ENCODE assay signal across 15 mouse cellular contexts in genomic region chr9:78750246-78750645, GRCm38 (mm10).
DNase-seq lines count a peak whose midpoint lies in the region; ATAC-seq lines count a peak whose summit lies in the region.
"Had no signal": no experiment of that assay in that cellular context is flagged by ENCODE, and none has a peak within 500 bp of the region (broad histone marks: within the 10 kb centered on the region; RNA-seq: fewer than 3 reads in every experiment).

No protein-coding gene starts in this region.

- H3K27me3 ChIP-seq in limb, embryonic 15.5 days: no peaks in the 10 kb centered on the region
- H3K27me3 ChIP-seq in forebrain, embryonic 14.5 days (replicated peaks; ENCODE audit: control insufficient read depth, insufficient read depth, low read length): no peaks in the 10 kb centered on the region
- H3K27me3 ChIP-seq: hindbrain, embryonic 15.5 days; liver, embryonic 13.5 days; megakaryocyte, embryonic 14.5 days had no signal

- H3K9me3 ChIP-seq in limb, embryonic 15.5 days: no peaks in the 10 kb centered on the region
- no peaks in the 10 kb centered on the region for H3K9me3 ChIP-seq in forebrain, embryonic 14.5 days (replicated peaks; ENCODE audit: control insufficient read depth, low read length)
- H3K9me3 ChIP-seq: hindbrain, embryonic 15.5 days; liver, embryonic 13.5 days; megakaryocyte, embryonic 14.5 days had no signal

- DNase-seq in left cerebral cortex, postnatal 4 days: peak; percentile 0
- no peak for DNase-seq in left cerebral cortex, adult 8-10 months (ENCODE audit: low spot score in 2 of 2)
- DNase-seq in brain, adult 2 months (ENCODE audit: low read depth, low spot score): peak; percentile 52
- peak; percentile 29 to 72 for DNase-seq in gastrocnemius, postnatal 36 days
- no peak for DNase-seq in ovary, adult 18-20 months (ENCODE audit: low spot score)
- no peak for DNase-seq in forebrain, embryonic 14.5 days (ENCODE audit: low spot score)
- DNase-seq in thymus, postnatal 10 days (ENCODE audit: low spot score in 2 of 2): no peak
- DNase-seq: liver, embryonic 13.5 days; right cerebral cortex, postnatal 14 days had no signal

- 37% methylated on average over 3 of the region's 3 CpGs for whole genome bisulfite sequencing in limb, embryonic 15.5 days
- WGBS in forebrain, embryonic 14.5 days: 83% methylated on average over 3 of the region's 3 CpGs

- H3K27ac ChIP-seq in limb, embryonic 15.5 days: no peak overlapping the region
- H3K27ac ChIP-seq in forebrain, embryonic 14.5 days (ENCODE audit: low read depth, low read length): no peak overlapping the region
- H3K27ac ChIP-seq: hindbrain, embryonic 15.5 days; kidney, postnatal 0 days; left cerebral cortex, adult 2 months; liver, embryonic 13.5 days; stomach, postnatal 0 days had no signal

- intact Hi-C loops in left cerebral cortex, postnatal 4 days (cut with DNase I): no loop called here
- intact Hi-C loops in gastrocnemius, postnatal 36 days (cut with DNase I): no loop called here

- no peak overlapping the region for H3K4me3 ChIP-seq in limb, embryonic 15.5 days
- H3K4me3 ChIP-seq in forebrain, embryonic 14.5 days (ENCODE audit: low read depth, low read length): no peak overlapping the region
- H3K4me3 ChIP-seq: hindbrain, embryonic 15.5 days; left cerebral cortex, adult 2 months; liver, embryonic 13.5 days; megakaryocyte, embryonic 14.5 days had no signal

- no peak overlapping the region for H3K9ac ChIP-seq in limb, embryonic 15.5 days
- no peak overlapping the region for H3K9ac ChIP-seq in forebrain, embryonic 14.5 days (ENCODE audit: low read length)
- H3K9ac ChIP-seq: hindbrain, embryonic 15.5 days; liver, embryonic 13.5 days had no signal

- ATAC-seq in limb, embryonic 15.5 days (ENCODE audit: insufficient number of reproducible peaks, low FRiP score, low TSS enrichment, low read depth): peak; percentile 44; the same call in 1 of the 2 replicates
- ATAC-seq in forebrain, embryonic 14.5 days: no peak

- H3K4me1 ChIP-seq in limb, embryonic 15.5 days: 0 out of 2 replicates have a peak, but pooled peaks cover 4% of the 10 kb centered on the region
- H3K4me1 ChIP-seq in forebrain, embryonic 14.5 days (ENCODE audit: control insufficient read depth, insufficient read depth, low read length): no peaks in the 10 kb centered on the region
- H3K4me1 ChIP-seq: hindbrain, embryonic 15.5 days; liver, embryonic 13.5 days; megakaryocyte, embryonic 14.5 days had no signal

- no peaks in the 10 kb centered on the region for H3K36me3 ChIP-seq in limb, embryonic 15.5 days
- no peaks in the 10 kb centered on the region for H3K36me3 ChIP-seq in forebrain, embryonic 14.5 days (ENCODE audit: control insufficient read depth, insufficient read depth, low read length)
- H3K36me3 ChIP-seq: hindbrain, embryonic 15.5 days; liver, embryonic 13.5 days had no signal

- no peak overlapping the region for H3K4me2 ChIP-seq in limb, embryonic 15.5 days
- H3K4me2 ChIP-seq in forebrain, embryonic 14.5 days (ENCODE audit: low read length): no peak overlapping the region
- H3K4me2 ChIP-seq: hindbrain, embryonic 15.5 days; liver, embryonic 13.5 days had no signal

Comparison
In these comparisons a context has a peak if more than half of its experiments do, and no peak if none do; other contexts are left out.
1. DNase-seq: peak in left cerebral cortex, postnatal 4 days (single experiment), brain, adult 2 months (single experiment) and gastrocnemius, postnatal 36 days (2 of 2); none in left cerebral cortex, adult 8-10 months (0 of 2), ovary, adult 18-20 months (single experiment), forebrain, embryonic 14.5 days (single experiment) and thymus, postnatal 10 days (0 of 2).